Comparison of ENCODE assay signal across 7 mouse cellular contexts in the genomic region with DNA sequence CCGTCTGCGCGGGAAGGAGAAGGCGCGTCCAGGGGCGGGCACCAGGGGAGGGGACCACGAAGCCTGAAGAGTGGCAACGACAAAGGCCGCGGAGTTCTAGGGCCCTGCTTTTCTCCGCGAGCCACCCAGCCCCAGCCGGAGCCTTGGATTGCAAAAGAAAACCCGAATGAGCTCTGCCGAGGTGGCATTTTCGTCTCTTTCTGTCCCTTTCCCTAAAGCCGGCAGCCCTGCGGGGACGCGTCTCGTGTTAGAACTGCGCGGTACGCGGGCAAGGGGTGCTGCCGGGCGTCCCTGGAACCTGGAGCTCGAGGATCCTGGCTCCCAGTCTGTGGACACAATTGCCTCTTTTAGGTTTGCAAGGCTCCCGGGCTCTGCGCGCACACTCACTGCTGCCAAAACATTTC.
A peak's percentile ranks its signal among the peaks of the same experiment; 100 is the strongest.
DNase-seq lines count a peak whose midpoint lies in the region; ATAC-seq lines count a peak whose summit lies in the region.

No protein-coding gene starts in this region.

- peaks cover 42% of the 10 kb centered on the region for H3K27me3 ChIP-seq in megakaryocyte, embryonic 14.5 days (replicated peaks)
- peaks cover 63% of the 10 kb centered on the region for H3K27me3 ChIP-seq in embryonic facial prominence, embryonic 14.5 days (replicated peaks; ENCODE audit: control insufficient read depth, insufficient read depth, low read length)
- peaks cover 62% of the 10 kb centered on the region for H3K27me3 ChIP-seq in midbrain, embryonic 15.5 days (replicated peaks)

- H3K9ac ChIP-seq in embryonic facial prominence, embryonic 14.5 days (ENCODE audit: low read depth, low read length), result peak overlapping the region; percentile 43; the same call in 1 of the 2 replicates
- H3K9ac ChIP-seq in midbrain, embryonic 15.5 days, result no peak overlapping the region

- peak overlapping the region; percentile 4 for H3K4me3 ChIP-seq in megakaryocyte, embryonic 14.5 days (replicated peaks)
- H3K4me3 ChIP-seq in embryonic facial prominence, embryonic 14.5 days (ENCODE audit: low read depth, low read length), result peak overlapping the region; percentile 29
- H3K4me3 ChIP-seq in midbrain, embryonic 15.5 days, result peak overlapping the region; percentile 10; the same call in 1 of the 2 replicates

- H3K9me3 ChIP-seq in megakaryocyte, embryonic 14.5 days, result 0 out of 2 replicates have a peak, but pooled peaks cover 4% of the 10 kb centered on the region
- H3K9me3 ChIP-seq in embryonic facial prominence, embryonic 14.5 days (ENCODE audit: control insufficient read depth, low read length), result 0 out of 2 replicates have a peak, but pooled peaks cover 5% of the 10 kb centered on the region
- no peaks in the 10 kb centered on the region for H3K9me3 ChIP-seq in midbrain, embryonic 15.5 days

- whole genome bisulfite sequencing in embryonic facial prominence, embryonic 14.5 days, result under 1% methylated on average over 19 of the region's 31 CpGs
- WGBS in midbrain, embryonic 15.5 days, result 2% methylated on average over 31 of the region's 31 CpGs

- intact Hi-C loops in heart, postnatal 10 days (cut with DNase I), result no loop called here

- H3K4me2 ChIP-seq in embryonic facial prominence, embryonic 14.5 days (ENCODE audit: low read depth, low read length), result peak overlapping the region; percentile 50
- H3K4me2 ChIP-seq in midbrain, embryonic 15.5 days, result peak overlapping the region; percentile 44

- DNase-seq in embryonic facial prominence, embryonic 14.5 days (ENCODE audit: low spot score), result peak; percentile 23
- DNase-seq in heart, postnatal 10 days, result peak; percentile 8 to 12
- no peak for DNase-seq in layer of hippocampus, adult 9-11 months
- no peak for DNase-seq in frontal cortex, postnatal 25 days (ENCODE audit: low spot score in 2 of 2)

- H3K27ac ChIP-seq in embryonic facial prominence, embryonic 14.5 days (replicated peaks; ENCODE audit: low read depth, low read length), result no peak overlapping the region
- peak overlapping the region; percentile 63 for H3K27ac ChIP-seq in midbrain, embryonic 15.5 days

- no peak for ATAC-seq in megakaryocyte, adult 5-6 weeks (ENCODE audit: poor library complexity, severe bottlenecking)
- no peak for ATAC-seq in embryonic facial prominence, embryonic 14.5 days (ENCODE audit: low read depth)
- 0 out of 2 replicates have a peak, but pooled peaks have one; percentile 18 for ATAC-seq in midbrain, embryonic 15.5 days (replicated peaks)

- H3K36me3 ChIP-seq in megakaryocyte, embryonic 14.5 days (replicated peaks; ENCODE audit: low read length), result no peaks in the 10 kb centered on the region
- H3K36me3 ChIP-seq in embryonic facial prominence, embryonic 14.5 days (ENCODE audit: control insufficient read depth, insufficient read depth, low read length), result no peaks in the 10 kb centered on the region
- no peaks in the 10 kb centered on the region for H3K36me3 ChIP-seq in midbrain, embryonic 15.5 days (replicated peaks)

- peaks cover 6% of the 10 kb centered on the region for H3K4me1 ChIP-seq in megakaryocyte, embryonic 14.5 days
- peaks cover 4% of the 10 kb centered on the region; the same call in 1 of the 2 replicates for H3K4me1 ChIP-seq in embryonic facial prominence, embryonic 14.5 days (ENCODE audit: control insufficient read depth, insufficient read depth, low read length)
- peaks cover 5% of the 10 kb centered on the region; the same call in 1 of the 2 replicates for H3K4me1 ChIP-seq in midbrain, embryonic 15.5 days

Comparison
In these comparisons a context has a peak if more than half of its experiments do, and no peak if none do; other contexts are left out.
1. DNase-seq: peak in embryonic facial prominence, embryonic 14.5 days (single experiment) and heart, postnatal 10 days (2 of 2); none in layer of hippocampus, adult 9-11 months (single experiment) and frontal cortex, postnatal 25 days (0 of 2).
2. Peak in every context shown above with its lines, with median percentiles within 50 percentile points of each other: H3K4me3 ChIP-seq.